8 mouse cellular contexts compared by ENCODE assay signal in genomic region chr8:109705320-109706075, GRCm38 (mm10). TPM values are rescaled to one million over a fixed set of nuclear protein-coding genes. Genes with fewer than 3 reads are reported as not detected.
DNase-seq lines count a peak whose midpoint lies in the region; ATAC-seq and TF ChIP-seq lines count a peak whose summit lies in the region.

TSS of gene Zfp821 (plus strand) at chr8:109705546.

- no peak within 1 kb of the TSS for H3K27ac ChIP-seq in ES-E14 (ENCODE audit: insufficient read depth, low read depth, low read length, poor library complexity, severe bottlenecking)
- H3K27ac ChIP-seq in forebrain, embryonic 16.5 days (ENCODE audit: low read length), result peak within 1 kb of the TSS; percentile 97
- H3K27ac ChIP-seq in lung, embryonic 15.5 days, result peak within 1 kb of the TSS; percentile 90

- H3K27me3 ChIP-seq in forebrain, embryonic 16.5 days (replicated peaks; ENCODE audit: control insufficient read depth, insufficient read depth, low read length), result no peaks in the 10 kb centered on the region
- H3K27me3 ChIP-seq in lung, embryonic 15.5 days, result peaks cover 23% of the 10 kb centered on the region; the same call in 1 of the 2 replicates

- peaks cover 0 to 5% of the 10 kb centered on the region in 2 experiments; a peak in 2 of 4 replicates for H3K4me1 ChIP-seq in ES-E14 (ENCODE audit: control insufficient read depth in 2 of 2, insufficient read depth in 2 of 2, low read length in 2 of 2, poor library complexity in 1 of 2)
- peaks cover 32% of the 10 kb centered on the region for H3K4me1 ChIP-seq in forebrain, embryonic 16.5 days (replicated peaks; ENCODE audit: control insufficient read depth, insufficient read depth, low read length)
- H3K4me1 ChIP-seq in lung, embryonic 15.5 days, result peaks cover 19% of the 10 kb centered on the region

- peak within 1 kb of the TSS; percentile 86 for H3K4me2 ChIP-seq in forebrain, embryonic 16.5 days (ENCODE audit: low read length)
- H3K4me2 ChIP-seq in lung, embryonic 15.5 days, result peak within 1 kb of the TSS; percentile 89

- H3K4me3 ChIP-seq in ES-E14 (ENCODE audit: insufficient read depth in 1 of 2, low read depth in 1 of 2, low read length in 2 of 2, poor library complexity in 1 of 2, severe bottlenecking in 1 of 2), result peak within 1 kb of the TSS; percentile 87 to 98
- H3K4me3 ChIP-seq in forebrain, embryonic 16.5 days (replicated peaks; ENCODE audit: low read length), result peak within 1 kb of the TSS; percentile 94
- H3K4me3 ChIP-seq in lung, embryonic 15.5 days, result peak within 1 kb of the TSS; percentile 75

- H3K9me3 ChIP-seq in ES-E14 (ENCODE audit: control insufficient read depth, insufficient read depth, low read depth, low read length), result no peaks in the 10 kb centered on the region
- H3K9me3 ChIP-seq in forebrain, embryonic 16.5 days (ENCODE audit: control insufficient read depth, low read length), result no peaks in the 10 kb centered on the region
- H3K9me3 ChIP-seq in lung, embryonic 15.5 days, result no peaks in the 10 kb centered on the region

- in situ Hi-C loops in ES-E14 (cut with MboI; ENCODE audit: low sequenced_read_pairs in 2 of 2, unreplicated experiment in 2 of 2), result no loop called here

- H3K36me3 ChIP-seq in ES-E14 (ENCODE audit: control insufficient read depth, insufficient read depth, low read length, poor library complexity, severe bottlenecking), result peaks cover 5% of the 10 kb centered on the region
- peaks cover 14% of the 10 kb centered on the region for H3K36me3 ChIP-seq in forebrain, embryonic 16.5 days (ENCODE audit: control insufficient read depth, insufficient read depth)
- H3K36me3 ChIP-seq in lung, embryonic 15.5 days, result peaks cover 28% of the 10 kb centered on the region

- ATAC-seq in forebrain, embryonic 16.5 days, result peak; percentile 85
- peak; percentile 90 for ATAC-seq in lung, embryonic 15.5 days (ENCODE audit: borderline replicate concordance, extremely low read depth, low FRiP score, low TSS enrichment)

- peak; percentile 91 for DNase-seq in ES-E14 (ENCODE audit: low read depth, low spot score)
- DNase-seq in cerebellum, adult 11-12 months, result peak; percentile 97
- peak; percentile 95 for DNase-seq in heart, postnatal 4 days
- DNase-seq in layer of hippocampus, adult 8-10 months (ENCODE audit: low spot score in 2 of 2), result peak; percentile 85 to 87
- peak; percentile 92 for DNase-seq in ovary, adult 18-20 months (ENCODE audit: low spot score)
- peak; percentile 94 for DNase-seq in thymus, postnatal 0 days (ENCODE audit: low spot score)

- under 1% methylated on average over 58 of the region's 100 CpGs for WGBS in forebrain, embryonic 16.5 days
- under 1% methylated on average over 66 of the region's 100 CpGs for WGBS in lung, embryonic 15.5 days

- peak within 1 kb of the TSS; percentile 79 for H3K9ac ChIP-seq in ES-E14 (ENCODE audit: insufficient read depth, low read depth, low read length, poor library complexity, severe bottlenecking)
- H3K9ac ChIP-seq in forebrain, embryonic 16.5 days (replicated peaks; ENCODE audit: low read depth, low read length), result peak within 1 kb of the TSS; percentile 100
- H3K9ac ChIP-seq in lung, embryonic 15.5 days, result peak within 1 kb of the TSS; percentile 92

TF ChIP-seq in ES-E14, 5 proteins besides CTCF, POLR2A, EP300 and RAD21:
- TF ChIP-seq HCFC1 (IDR thresholded peaks at IDR 0.05; ENCODE audit: borderline replicate concordance, insufficient read depth, low read length) (no peak), ZNF384 (IDR thresholded peaks at IDR 0.05; ENCODE audit: low read depth, low read length) (no peak), CHD2 (IDR thresholded peaks at IDR 0.05; ENCODE audit: low read depth, low read length) (no peak), MAFK (IDR thresholded peaks at IDR 0.05; ENCODE audit: insufficient read depth, low read depth, low read length) (no peak), ZC3H11A (IDR thresholded peaks at IDR 0.05; ENCODE audit: borderline replicate concordance, low read depth, low read length) (no peak)

RNA-seq across cellular contexts. Expression of gene Zfp821, which starts in this region (rescaled TPM):
- 8.7 and 9.1 TPM in 2 replicates for total RNA-seq in ES-E14 (2012; rRNA removed)
- 85.6 and 88.3 TPM in 2 replicates for polyA plus RNA-seq in forebrain, embryonic 16.5 days (2015; fragmentation: Nextera tagmentation; extraction: Ambion mirVana)
- total RNA-seq in heart, postnatal 4 days (2021), result 10 to 100 TPM; 23.3 to 24.3 TPM
- total RNA-seq in layer of hippocampus, adult 8-10 months (2022), result 10 to 100 TPM; 38.5 to 44.4 (median 41.6) TPM
- 24.8 and 26.0 TPM in 2 replicates for polyA plus RNA-seq in lung, embryonic 15.5 days (2015; fragmentation: Nextera tagmentation; extraction: Ambion mirVana)
- 12.8 and 13.5 TPM in 2 replicates for polyA plus RNA-seq in thymus, postnatal 0 days (2015; fragmentation: Nextera tagmentation; extraction: Ambion mirVana)
